Mouse (Mus musculus) regulatory T cell (primary cell): ENCODE results near the gene Olfr1247.
"Not testable (repeated sequence)": the region's sequence is repeated elsewhere in the genome, so short reads cannot be mapped to it uniquely, and the experiment has no call there.

Experiments used
- in situ Hi-C: fragments of 300-600 bp; cut with MboI, MseI; formaldehyde crosslinking; loops from one replicate; pipeline ENCODE4 v1.15.1; 2025; ENCODE audit warnings: high pct_unique_total_duplicates

Gene Olfr1247

DNA sequence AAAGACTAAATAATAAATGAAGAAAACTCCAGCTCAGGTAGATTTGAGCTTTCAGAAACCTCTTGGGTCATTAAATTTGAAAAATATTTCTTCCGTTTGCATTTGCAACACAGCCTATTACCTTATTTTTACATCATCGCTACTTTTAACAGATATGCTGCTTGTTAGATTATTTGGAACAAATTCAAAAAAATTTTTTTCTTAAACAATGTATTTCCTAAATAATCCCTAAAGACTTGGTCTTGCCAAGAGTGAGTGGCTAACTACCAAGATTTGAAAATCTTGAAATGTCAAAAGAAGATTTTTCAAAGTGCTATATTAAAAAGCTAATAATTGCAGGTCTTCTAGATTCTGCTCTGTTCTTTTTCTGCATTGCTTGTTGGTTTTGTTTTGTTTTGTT is at the start of gene Olfr1247:
Gene Olfr1247, minus strand, starts transcription at position 101 of the 400 bp plus-strand sequence.
- in situ Hi-C loops: no loop called here

DNA sequence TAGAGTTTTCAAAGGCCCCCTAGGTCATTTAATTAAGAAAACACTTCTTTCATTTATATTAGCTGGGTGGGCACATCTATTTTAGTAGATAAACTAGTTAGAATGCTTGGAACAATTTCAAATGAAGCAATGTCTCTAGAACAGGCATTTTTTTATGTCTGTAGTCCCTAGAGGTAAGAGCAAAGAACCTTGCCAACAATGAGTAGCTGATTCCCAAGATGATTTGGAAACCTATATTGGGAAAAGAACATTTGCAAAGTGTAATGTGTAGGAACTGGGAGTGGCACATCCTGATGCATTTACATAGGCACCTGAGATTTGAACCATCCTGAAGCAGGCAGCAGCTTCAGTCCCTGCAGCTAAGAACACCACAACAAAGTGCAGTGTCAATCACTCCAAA is 47.4 kb upstream of the Olfr1247 start, which contains the start of gene Olfr1250:
Gene Olfr1250, minus strand, starts transcription at position 101 of the 400 bp plus-strand sequence.
- in situ Hi-C loops: no loop called here

DNA sequence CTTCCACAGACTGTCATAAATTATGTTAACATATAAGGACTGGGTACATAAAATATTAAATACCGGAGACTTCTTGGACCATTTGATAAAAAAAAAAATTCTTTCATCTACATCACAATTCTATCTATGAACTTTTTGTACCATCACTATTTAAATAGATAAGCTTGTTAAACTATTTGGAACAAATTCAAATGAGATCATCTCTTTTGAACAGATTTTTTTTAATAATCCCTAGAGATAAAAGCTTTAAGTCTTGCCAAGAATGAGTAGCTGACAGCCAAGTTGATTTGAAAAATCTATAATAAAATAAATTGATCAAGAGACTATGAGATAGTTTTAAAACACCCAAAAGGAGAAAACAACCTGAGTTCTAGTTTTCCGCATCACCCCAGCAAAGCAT is 21.0 kb upstream of the Olfr1247 start, which contains the start of gene Olfr1249:
Gene Olfr1249, minus strand, starts transcription at position 101 of the 400 bp plus-strand sequence.
- in situ Hi-C loops: no loop called here

DNA sequence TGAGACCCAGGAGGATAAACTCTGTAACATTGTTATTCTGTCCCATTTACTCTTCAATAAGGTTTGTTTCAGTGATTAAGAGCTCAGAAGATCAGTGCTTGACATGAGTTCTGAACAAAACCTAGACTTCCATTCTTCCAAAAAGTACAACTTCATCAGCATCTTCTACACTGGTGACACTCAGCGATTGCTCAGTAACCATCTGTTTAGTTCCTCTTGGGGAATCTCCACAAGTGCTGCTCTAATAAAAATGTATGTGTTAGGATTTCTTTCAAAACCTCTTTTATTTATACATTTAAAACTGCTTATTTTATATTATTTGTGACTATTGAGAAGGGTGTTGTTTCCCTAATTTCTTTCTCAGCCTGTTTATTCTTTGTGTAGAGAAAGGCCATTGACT is 4.2 kb upstream of the Olfr1247 start, which contains the start of gene Olfr1248:
Gene Olfr1248, minus strand, starts transcription at position 101 of the 400 bp plus-strand sequence.
- in situ Hi-C loops: not testable (repeated sequence)

DNA sequence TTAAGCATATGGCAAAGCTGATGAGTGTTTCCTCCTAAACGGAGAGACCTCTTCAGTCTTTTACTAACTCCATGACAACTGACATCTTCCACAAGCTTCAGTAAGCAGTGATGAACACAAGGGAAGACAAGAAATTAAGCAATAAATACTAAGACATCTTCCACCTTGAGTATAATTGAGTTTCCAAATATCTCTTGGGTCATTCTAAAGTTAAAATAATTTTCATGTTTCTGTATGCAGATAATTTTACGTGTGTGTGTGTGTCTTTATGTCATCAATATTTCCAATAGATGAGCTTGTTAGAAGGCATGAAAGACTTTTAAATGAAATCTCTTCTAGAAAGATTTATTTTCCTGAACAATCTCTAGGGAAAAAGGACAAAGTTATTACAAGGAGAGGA is 20.9 kb downstream of the Olfr1247 start, which contains the start of gene Olfr1246:
Gene Olfr1246, minus strand, starts transcription at position 101 of the 400 bp plus-strand sequence.
- in situ Hi-C loops: no loop called here

DNA sequence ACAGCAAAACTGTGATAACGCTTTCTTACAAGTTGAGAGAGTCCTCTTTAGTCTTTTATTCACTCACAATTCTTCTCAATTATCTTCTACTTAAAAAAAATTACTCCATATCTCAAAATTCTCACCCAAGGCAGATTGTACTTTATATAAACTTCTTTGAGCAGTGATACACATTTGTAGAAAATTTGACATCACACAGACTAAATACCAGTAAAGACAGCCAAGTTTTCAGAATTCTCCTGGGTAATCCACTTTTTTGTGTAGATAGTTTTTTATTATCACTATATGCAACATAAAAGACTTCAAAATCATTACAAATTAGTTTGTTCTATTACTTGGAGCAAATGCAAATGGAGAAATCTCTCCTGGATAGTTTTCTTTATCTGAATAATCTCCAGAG is 35.6 kb downstream of the Olfr1247 start, which contains the start of gene Olfr1245:
Gene Olfr1245, minus strand, starts transcription at position 101 of the 400 bp plus-strand sequence.
- in situ Hi-C loops: no loop called here

DNA sequence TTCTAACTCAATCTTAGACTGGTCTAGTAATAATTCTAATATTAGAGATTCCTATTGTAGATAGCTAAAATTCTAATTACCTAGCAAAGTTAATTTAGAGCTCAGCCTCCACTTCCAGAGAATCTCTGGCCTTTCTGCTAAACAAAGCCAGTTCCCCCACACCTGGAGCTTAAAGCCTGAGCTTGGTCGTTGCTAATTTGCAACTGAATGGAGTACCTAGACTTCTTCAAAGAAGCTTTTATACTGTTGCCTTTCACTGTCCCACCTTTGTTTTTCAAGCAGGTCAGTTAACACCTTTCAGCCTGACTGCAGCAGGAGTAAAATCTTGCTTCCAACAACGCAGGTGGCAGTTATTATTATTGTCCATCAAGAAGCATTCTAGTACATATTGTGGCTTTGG is 51.2 kb downstream of the Olfr1247 start:
- in situ Hi-C loops: not testable (repeated sequence)
